Mouse (Mus musculus): ENCODE results near the gene Gm6268. TPM values are rescaled to one million over a fixed set of nuclear protein-coding genes. Genes with fewer than 3 reads are reported as not detected.
A peak's percentile ranks its signal among the peaks of the same experiment; 100 is the strongest.

The Gm6268 gene
- not detected in 2 replicates for polyA plus RNA-seq (2016; fragmentation: Nextera tagmentation; extraction: Ambion mirVana)

- Histone ChIP-seq H3K36me3 (replicated peaks) (no peaks in the 10 kb centered on the region), H3K27me3 (replicated peaks; ENCODE audit: low read depth, poor library complexity, severe bottlenecking) (no peaks in the 10 kb centered on the region), H3K4me1 (no peaks in the 10 kb centered on the region), H3K9me3 (no peaks in the 10 kb centered on the region), H3K4me3 (no peak within 1 kb of the TSS), H3K27ac (replicated peaks) (no peak within 1 kb of the TSS)
- 93% methylated on average over 13 of the region's 13 CpGs for WGBS
- DNase-seq (ENCODE audit: low spot score), result no peak
Observed at GRCm38 (mm10) chrX:36400980-36401379, at the start of gene Gm6268. Gene Gm6268 (plus strand): TSS chrX:36401280.

GRCm38 (mm10) chrX:36352446-36352845 is 48.6 kb upstream of the Gm6268 start:
- Histone ChIP-seq H3K9me3 (no peaks in the 10 kb centered on the region), H3K27me3 (replicated peaks; ENCODE audit: low read depth, poor library complexity, severe bottlenecking) (no peaks in the 10 kb centered on the region), H3K27ac (replicated peaks) (no peak overlapping the region), H3K4me3 (no peak overlapping the region), H3K36me3 (replicated peaks) (no peaks in the 10 kb centered on the region), H3K4me1 (no peaks in the 10 kb centered on the region)
- WGBS, result 66% methylated on average over 3 of the region's 3 CpGs
- peak; percentile 10 for DNase-seq (ENCODE audit: low spot score)

GRCm38 (mm10) chrX:36385340-36385739 is 15.7 kb upstream of the Gm6268 start:
- no peaks in the 10 kb centered on the region for H3K4me1 ChIP-seq
- no peaks in the 10 kb centered on the region for H3K27me3 ChIP-seq (replicated peaks; ENCODE audit: low read depth, poor library complexity, severe bottlenecking)
- no peak overlapping the region for H3K27ac ChIP-seq (replicated peaks)
- DNase-seq (ENCODE audit: low spot score), result no peak
- no peak overlapping the region for H3K4me3 ChIP-seq
- no peaks in the 10 kb centered on the region for H3K36me3 ChIP-seq (replicated peaks)
- no peaks in the 10 kb centered on the region for H3K9me3 ChIP-seq

DNA sequence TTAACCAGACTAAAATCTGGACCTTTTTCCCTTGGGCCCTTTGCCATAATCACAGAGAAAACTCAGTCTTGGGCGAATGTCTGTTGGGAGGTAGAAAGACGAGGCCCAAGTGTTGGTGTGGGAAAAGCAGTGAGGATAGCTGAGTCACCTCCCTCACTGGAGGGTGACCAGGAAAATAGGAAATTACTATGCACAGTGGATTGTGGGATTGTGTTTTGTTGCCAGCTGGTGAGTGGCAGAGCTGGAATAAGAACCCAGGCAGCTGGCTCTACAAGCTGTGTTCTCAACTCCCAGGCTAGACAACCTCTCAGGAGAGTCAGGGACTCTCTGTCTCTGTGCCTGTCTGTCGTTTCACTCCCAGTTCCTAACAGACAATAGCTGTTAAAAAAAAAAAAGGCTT is 11.1 kb upstream of the Gm6268 start:
- WGBS, result 69% methylated on average over 3 of the region's 3 CpGs

GRCm38 (mm10) chrX:36390503-36390902 is 10.6 kb upstream of the Gm6268 start:
- Histone ChIP-seq H3K4me1 (no peaks in the 10 kb centered on the region), H3K27ac (replicated peaks) (no peak overlapping the region), H3K27me3 (replicated peaks; ENCODE audit: low read depth, poor library complexity, severe bottlenecking) (no peaks in the 10 kb centered on the region), H3K36me3 (replicated peaks) (no peaks in the 10 kb centered on the region), H3K9me3 (no peaks in the 10 kb centered on the region), H3K4me3 (no peak overlapping the region)
- no peak for DNase-seq (ENCODE audit: low spot score)
- WGBS, result 61% methylated on average over 2 of the region's 2 CpGs

More for the DNA sequence above, 11.1 kb upstream of the Gm6268 start:
- Histone ChIP-seq H3K9me3 (no peaks in the 10 kb centered on the region), H3K36me3 (replicated peaks) (no peaks in the 10 kb centered on the region), H3K4me1 (no peaks in the 10 kb centered on the region), H3K4me3 (no peak overlapping the region), H3K27ac (replicated peaks) (no peak overlapping the region), H3K27me3 (replicated peaks; ENCODE audit: low read depth, poor library complexity, severe bottlenecking) (no peaks in the 10 kb centered on the region)
- no peak for DNase-seq (ENCODE audit: low spot score)

- H3K27me3 ChIP-seq (replicated peaks; ENCODE audit: low read depth, poor library complexity, severe bottlenecking), result no peaks in the 10 kb centered on the region
- no peaks in the 10 kb centered on the region for H3K4me1 ChIP-seq
- no peaks in the 10 kb centered on the region for H3K9me3 ChIP-seq
- H3K27ac ChIP-seq (replicated peaks), result no peak overlapping the region
- WGBS, result 75% methylated on average over 6 of the region's 6 CpGs
- no peaks in the 10 kb centered on the region for H3K36me3 ChIP-seq (replicated peaks)
- no peak for DNase-seq (ENCODE audit: low spot score)
- H3K4me3 ChIP-seq, result no peak overlapping the region
Observed at GRCm38 (mm10) chrX:36392672-36393071, 8.4 kb upstream of the Gm6268 start.

GRCm38 (mm10) chrX:36393279-36393678 is 7.8 kb upstream of the Gm6268 start:
- Histone ChIP-seq H3K27me3 (replicated peaks; ENCODE audit: low read depth, poor library complexity, severe bottlenecking) (no peaks in the 10 kb centered on the region), H3K27ac (replicated peaks) (no peak overlapping the region), H3K4me3 (no peak overlapping the region), H3K9me3 (no peaks in the 10 kb centered on the region), H3K4me1 (no peaks in the 10 kb centered on the region), H3K36me3 (replicated peaks) (no peaks in the 10 kb centered on the region)
- 67% methylated on average over 6 of the region's 6 CpGs for WGBS
- peak; percentile 10 for DNase-seq (ENCODE audit: low spot score)

- 58% methylated on average over 6 of the region's 6 CpGs for WGBS
- Histone ChIP-seq H3K4me1 (no peaks in the 10 kb centered on the region), H3K9me3 (no peaks in the 10 kb centered on the region)
Observed at GRCm38 (mm10) chrX:36402316-36402715, 1.2 kb downstream of the Gm6268 start.

GRCm38 (mm10) chrX:36419153-36419552 is 18.1 kb downstream of the Gm6268 start:
- no peak overlapping the region for H3K4me3 ChIP-seq
- H3K27me3 ChIP-seq (replicated peaks; ENCODE audit: low read depth, poor library complexity, severe bottlenecking), result no peaks in the 10 kb centered on the region
- H3K4me1 ChIP-seq, result no peaks in the 10 kb centered on the region
- H3K36me3 ChIP-seq (replicated peaks), result no peaks in the 10 kb centered on the region
- H3K9me3 ChIP-seq, result no peaks in the 10 kb centered on the region
- H3K27ac ChIP-seq (replicated peaks), result no peak overlapping the region
- WGBS, result 87% methylated on average over 3 of the region's 3 CpGs
- DNase-seq (ENCODE audit: low spot score), result no peak

More at GRCm38 (mm10) chrX:36402316-36402715, 1.2 kb downstream of the Gm6268 start:
- no peak overlapping the region for H3K4me3 ChIP-seq
- no peaks in the 10 kb centered on the region for H3K36me3 ChIP-seq (replicated peaks)
- H3K27ac ChIP-seq (replicated peaks), result no peak overlapping the region
- no peaks in the 10 kb centered on the region for H3K27me3 ChIP-seq (replicated peaks; ENCODE audit: low read depth, poor library complexity, severe bottlenecking)
- DNase-seq (ENCODE audit: low spot score), result peak; percentile 11

GRCm38 (mm10) chrX:36434993-36435392 is 33.9 kb downstream of the Gm6268 start:
- H3K36me3 ChIP-seq (replicated peaks), result no peaks in the 10 kb centered on the region
- no peaks in the 10 kb centered on the region for H3K27me3 ChIP-seq (replicated peaks; ENCODE audit: low read depth, poor library complexity, severe bottlenecking)
- H3K27ac ChIP-seq (replicated peaks), result no peak overlapping the region
- no peak overlapping the region for H3K4me3 ChIP-seq
- no peaks in the 10 kb centered on the region for H3K4me1 ChIP-seq
- 48% methylated on average over 6 of the region's 6 CpGs for WGBS
- no peak for DNase-seq (ENCODE audit: low spot score)
- H3K9me3 ChIP-seq, result no peaks in the 10 kb centered on the region

DNA sequence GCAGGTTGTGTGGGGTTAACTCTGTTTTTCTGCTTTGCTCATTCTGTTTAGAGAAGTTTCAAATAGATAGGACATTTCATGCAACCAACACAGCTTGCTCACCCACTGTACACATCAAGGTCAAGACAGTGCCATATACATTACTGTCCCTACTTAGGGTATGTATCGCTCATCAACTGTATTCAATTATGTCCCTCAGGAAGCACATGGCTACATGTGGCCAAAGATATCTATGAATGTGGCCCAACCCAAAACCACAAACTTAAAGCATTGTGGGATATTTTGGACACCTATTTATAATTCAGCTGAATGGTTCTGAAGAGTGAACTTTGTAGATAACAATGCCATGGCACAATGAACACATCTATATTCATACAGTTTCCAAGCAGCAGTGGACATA is 36.9 kb downstream of the Gm6268 start:
- H3K4me1 ChIP-seq, result no peaks in the 10 kb centered on the region
- DNase-seq (ENCODE audit: low spot score), result no peak
- WGBS, result 98% methylated on average over 1 of the region's 1 CpGs

More for the DNA sequence above, 36.9 kb downstream of the Gm6268 start:
- no peak overlapping the region for H3K27ac ChIP-seq (replicated peaks)
- H3K4me3 ChIP-seq, result no peak overlapping the region
- no peaks in the 10 kb centered on the region for H3K9me3 ChIP-seq
- no peaks in the 10 kb centered on the region for H3K36me3 ChIP-seq (replicated peaks)
- H3K27me3 ChIP-seq (replicated peaks; ENCODE audit: low read depth, poor library complexity, severe bottlenecking), result no peaks in the 10 kb centered on the region
